Mouse (Mus musculus) urinary bladder, postnatal 25 days (tissue): ENCODE results near the gene Sipa1l3.

Experiments
- DNase-seq: peaks from one replicate; pipeline ENCODE4 v3.0.0; 2022; ENCODE audit warnings: low spot score

Sipa1l3 gene

DNA sequence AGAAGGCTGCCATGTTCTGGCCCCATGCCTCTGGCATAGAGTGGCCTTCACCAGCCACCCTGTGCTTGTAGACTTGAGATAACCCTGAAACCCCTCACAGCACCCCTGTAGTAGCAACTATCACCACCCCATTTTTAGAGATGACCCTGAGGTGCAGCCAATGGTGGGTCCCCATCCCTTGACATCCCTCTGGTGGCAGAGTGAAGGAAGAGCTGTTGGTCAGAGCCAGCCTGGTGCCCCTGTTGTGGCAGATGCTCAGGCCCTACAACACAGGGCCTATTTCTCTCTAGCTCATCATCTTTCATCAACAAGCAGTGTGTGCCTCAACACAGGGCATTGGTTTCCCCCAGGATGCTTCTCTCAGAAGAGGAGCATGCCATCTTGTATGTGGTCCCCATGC, 183.2 kb downstream of the Sipa1l3 start:
- no peak for DNase-seq

DNA sequence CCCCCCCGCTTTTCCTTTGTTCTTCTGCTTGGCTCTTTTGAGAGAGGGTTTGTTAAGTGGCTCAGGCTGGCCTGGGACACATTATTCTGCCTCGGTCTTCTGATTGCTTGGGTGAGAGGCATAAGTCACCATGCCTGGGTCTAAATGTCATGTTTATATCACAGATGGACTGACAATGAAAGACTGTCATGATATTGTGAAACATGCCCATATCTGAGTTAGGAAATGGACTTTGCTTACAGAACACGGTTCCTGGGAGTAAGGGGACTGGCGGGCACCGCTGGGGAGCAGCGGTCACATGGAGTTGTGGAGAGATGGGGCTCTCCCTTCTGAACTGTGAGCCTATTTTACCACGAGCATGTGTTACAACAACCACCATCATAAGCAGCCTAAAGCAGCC, 184.3 kb downstream of the Sipa1l3 start:
- no peak for DNase-seq

DNA sequence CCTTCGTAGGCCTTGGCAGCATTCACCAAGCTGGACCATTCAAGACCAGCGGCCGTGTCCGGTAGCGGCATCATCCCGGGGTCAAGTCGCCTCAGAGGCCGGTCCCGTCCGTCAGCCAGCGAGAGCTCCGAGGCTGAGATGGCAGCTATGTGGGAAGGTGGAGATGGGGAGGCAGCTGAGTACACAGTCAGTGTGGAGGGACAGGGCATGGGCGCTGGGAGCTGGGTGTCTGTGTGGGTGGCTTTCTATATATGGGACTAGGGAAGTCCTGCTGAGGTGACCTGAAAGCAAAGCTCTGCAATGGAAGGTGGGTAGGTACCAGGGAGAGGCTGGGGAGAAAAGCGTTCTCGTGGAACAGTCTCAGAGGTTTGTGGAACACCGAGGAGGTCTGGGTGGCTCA, 189.5 kb downstream of the Sipa1l3 start:
- DNase-seq: no peak

DNA sequence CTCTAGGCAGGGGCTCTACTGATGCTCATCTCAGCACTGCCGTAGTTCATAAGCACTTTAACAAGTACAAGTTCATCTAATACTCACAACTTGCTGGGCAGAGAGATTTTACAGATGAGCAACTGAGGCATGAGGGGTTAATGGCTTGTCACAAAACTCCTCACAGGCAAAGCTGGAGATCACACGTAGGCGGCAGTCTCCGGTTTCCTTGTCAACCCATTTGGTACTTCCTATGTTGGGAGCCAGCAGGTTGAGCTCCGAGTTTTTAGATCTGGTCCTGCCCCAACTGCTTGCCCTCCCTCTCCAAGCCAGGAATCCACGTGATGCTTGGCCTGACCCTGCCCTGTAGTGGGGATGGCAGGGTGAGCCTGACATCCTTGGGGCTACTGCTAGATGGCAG, 191.4 kb downstream of the Sipa1l3 start:
- no peak for DNase-seq

DNA sequence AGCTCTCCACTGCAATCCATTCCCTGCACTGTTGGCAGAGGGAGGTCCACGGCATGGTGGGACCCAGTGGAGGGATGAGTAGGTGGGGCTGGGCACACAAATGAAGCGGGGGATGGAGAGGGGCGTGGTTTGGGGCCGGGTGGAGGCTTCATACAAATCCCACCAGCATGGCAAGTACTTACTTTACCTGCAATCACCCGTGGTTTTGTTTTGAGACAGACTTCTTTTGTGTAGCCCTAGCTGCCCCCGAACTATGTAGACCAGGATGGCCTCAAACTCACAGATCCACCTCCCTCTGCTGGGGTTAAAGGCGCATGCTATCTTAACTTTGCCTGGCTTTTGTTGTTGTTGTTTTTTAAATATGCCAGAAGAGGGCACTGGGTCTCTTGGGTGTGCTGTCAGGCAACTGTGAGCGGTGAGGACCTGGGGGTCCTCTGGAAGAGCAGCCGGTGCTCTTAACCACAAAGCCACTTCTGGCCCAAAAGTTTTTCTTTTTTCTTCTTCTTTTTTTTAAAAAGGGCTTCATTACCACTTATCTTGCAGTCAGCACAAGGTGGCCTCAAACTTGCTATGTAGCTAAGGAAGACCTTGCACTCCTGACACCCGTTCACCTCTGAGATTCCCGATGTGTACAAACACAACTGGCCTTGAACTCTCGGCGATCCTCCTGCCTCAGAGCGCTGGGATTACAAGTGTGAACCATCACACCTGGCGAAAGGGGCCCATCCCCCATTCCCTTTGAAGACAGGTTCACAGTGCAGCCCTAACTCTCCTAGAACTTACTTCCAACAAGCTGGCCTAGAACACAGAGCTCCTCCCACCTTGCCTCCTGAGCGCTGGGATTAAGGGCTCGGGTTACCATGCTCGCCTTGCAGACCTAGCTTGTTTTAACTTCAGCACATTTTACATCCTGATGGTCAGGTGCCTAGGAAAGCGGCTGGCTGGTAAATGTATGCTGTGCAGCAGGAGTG, 198.8 kb downstream of the Sipa1l3 start:
- no peak for DNase-seq

DNA sequence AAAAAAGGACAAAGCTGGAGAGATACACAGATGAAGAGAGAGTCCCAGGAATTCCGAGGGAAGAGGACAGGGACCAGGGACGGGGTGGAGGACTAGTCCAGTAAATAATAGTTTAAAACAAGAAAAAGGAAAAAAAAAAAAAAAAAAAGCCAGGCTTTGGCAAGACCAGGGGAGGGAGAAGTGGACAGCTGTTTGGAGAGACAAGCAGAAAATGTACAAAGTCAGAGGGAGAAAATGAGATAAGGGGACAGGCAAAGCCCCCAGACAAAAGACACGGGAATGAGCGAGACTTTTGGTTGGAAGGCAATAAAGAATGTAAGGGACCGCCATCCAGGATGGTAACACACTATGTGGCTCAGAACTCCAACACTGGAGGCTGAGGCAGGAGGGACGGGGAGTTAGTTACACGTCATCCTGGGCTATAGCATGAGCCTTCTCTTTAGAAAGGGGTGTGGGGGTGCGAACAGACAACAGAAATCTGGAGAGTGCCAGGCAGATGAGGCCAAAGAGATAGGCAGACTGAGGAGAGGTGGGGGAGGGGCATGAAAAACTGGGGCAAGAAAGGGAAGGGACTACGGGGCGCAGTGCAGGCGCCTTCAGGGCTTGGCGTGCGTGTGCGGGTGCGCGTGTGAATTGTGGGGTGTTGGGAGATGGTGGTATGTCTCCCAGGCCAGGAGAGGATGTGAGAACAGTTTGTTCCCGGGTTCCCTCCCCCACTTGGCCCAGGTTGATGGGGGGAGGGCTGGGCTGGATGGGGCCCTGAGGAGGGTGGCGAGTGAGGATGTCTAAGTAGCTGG, 200.1 kb downstream of the Sipa1l3 start:
- DNase-seq: no peak

DNA sequence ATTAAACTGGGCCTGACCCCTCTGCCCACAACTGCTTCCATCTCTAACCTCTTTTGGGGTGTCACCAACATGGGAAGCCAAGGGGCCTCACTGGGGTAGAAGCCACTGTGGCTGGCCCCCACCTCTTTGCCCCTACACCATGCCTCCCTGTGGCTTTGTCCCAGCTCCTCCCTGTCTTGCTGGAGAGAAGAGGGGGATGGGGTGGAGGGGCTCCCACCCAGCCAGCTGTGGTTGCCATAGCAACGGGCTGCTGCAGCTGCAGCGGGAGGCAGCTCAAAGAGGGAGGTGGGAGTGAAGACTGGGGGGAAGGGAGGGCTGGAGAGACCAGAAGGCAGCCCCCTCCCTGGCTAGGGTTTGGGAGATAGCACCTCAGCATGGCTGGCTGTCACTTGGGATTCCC, 200.9 kb downstream of the Sipa1l3 start:
- no peak for DNase-seq

DNA sequence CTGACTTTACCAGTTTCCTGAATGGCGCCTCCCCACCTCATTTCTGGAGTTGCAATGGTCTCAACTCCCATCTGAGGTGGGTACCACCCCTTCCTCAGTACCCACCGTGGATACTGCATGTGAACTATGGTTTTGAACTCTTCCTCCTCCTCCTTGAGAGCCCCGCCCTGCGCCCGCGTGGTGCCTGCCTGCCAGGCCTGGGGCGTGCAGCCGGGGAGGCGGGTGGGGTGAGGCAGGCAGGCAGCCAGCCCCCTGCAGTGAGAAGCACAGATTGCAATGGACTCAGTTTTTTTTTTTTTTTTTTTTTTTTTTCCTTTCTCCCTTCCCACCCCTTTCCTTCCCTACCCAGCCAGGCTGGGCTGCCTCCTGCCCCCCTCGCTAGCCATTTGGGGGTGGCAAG, 201.5 kb downstream of the Sipa1l3 start:
- no peak for DNase-seq

DNA sequence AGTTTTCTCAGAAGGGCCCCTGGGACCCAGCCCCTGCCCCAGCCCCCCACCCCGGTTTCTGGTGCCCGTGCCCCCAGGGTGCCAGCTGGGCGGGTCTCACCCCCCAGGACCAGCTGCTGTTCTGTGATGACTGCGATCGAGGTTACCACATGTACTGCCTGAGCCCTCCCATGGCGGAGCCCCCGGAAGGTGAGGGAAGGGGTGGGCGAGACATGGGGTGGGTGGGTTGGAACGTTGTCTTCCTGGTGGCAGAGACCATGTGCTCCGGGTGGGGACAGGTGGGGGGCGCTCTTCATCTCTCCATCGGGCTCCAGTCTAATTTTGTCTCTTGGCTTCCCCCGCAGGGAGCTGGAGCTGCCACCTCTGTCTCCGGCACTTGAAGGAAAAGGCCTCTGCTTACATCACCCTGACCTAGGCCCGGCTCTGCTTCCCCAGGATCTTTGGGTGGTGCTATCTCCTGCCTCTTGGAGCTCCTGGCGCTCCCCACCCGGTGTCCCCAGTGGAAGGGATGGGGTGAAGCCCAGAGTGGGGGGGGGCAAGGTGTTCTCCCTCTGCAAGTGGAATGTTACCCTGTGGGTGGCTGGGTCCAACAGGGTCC, 202.2 kb downstream of the Sipa1l3 start:
- DNase-seq: no peak

DNA sequence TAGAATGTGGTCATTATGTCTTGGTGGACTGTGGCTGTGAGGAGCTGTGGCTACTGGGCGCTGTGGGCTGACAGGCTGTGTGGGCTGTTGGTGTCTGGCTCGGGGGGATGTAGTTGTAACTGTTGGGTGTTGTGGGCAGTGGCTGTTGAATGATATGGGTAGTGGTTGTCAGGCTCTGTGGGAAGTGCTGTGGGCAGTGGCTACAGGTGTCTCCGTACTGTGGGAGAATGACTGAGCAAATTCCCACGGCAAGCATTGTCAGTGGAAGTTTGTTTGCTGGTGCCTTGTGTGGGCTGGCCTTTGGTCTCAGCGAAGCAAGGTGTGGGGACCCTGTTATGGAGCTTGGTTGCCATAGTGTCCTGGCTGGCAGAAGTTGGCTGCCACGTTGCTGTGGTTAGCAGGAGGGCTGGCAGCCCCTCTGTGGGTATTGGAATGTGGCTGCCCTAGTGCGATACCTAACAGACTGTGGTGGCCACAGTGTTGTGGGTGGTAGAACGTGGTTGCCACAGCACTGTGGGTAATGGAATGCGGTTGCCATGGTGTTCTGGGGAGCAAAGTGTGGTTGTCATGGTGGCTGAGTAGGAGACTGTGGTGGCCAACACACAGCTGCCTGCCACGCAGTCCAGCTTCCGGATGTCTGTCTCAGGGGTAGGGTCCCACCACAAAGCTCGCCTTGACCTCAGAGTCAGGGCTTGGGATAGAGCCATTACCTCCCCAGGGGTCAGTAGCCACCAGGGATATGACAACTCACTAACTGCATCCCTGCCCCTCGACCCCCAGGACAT, 203.4 kb downstream of the Sipa1l3 start:
- DNase-seq: no peak

DNA sequence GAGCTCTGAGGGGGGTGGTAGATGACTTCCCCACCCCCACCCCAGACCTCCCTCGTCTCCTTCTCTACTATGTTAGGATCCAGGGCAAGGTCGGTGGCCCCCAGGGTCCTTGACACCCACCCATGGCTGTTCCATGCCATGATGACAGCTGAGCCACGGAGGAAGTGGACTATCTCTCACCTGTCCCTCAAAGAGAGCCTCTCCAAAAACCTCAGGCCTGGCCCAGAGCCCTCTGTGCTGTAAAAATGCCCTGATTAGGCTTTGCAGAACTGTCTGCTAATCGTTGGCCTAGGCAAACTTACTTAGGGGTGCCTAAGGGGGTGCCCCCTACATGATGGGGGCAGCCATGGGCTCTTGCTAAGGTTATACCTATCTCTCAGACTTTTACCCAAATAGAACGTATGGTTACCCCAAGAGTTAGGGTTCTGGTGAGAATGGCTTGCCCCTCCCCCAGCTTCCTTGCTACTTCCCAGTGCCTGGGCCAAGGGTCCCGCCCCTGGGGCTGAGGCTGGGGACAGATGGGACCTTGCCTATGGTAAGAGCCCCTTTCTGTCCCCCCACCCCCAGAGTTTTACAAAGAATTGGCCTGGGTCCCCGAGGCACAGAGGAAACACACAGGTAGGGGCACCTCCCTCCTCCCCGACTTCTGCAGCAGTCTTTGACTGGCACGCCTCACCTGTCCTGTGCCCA, 204.7 kb downstream of the Sipa1l3 start:
- DNase-seq: no peak

DNA sequence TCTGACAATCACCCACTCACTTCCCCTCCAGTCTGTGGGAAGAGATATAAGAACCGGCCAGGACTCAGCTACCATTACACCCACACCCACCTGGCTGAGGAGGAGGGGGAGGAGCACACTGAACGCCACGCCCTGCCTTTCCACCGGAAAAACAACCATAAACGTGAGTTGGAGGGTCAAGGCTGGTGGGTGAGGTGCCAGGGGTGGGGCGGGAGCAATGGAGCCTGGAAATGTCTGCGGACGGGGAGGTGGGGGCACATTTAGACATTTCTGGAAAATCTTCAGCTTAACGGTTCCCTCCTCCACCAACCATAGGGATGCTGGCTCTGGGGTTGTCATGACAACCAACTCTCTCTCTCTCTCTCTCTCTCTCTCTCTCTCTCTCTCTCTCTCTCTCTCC, 205.4 kb downstream of the Sipa1l3 start:
- no peak for DNase-seq

DNA sequence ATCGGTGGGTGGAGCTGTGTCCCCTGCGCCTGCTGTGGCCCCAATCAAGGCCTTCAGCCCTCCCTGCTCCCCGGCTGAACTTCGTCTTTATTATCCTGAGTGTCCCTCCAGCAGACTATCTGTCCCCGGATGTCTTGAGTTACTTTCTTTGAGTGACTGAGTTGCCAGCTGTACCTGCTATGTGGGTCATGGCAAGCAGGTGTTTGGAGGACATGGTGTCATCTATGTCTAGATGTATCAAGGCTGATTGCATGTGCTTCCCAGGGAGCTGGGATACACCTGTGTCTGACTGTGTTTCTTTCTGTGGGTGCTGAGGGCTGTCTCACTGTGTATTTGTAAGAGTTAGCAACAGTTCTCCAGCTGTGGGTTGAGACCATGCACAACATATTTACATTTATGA, 208.7 kb downstream of the Sipa1l3 start:
- no peak for DNase-seq

DNA sequence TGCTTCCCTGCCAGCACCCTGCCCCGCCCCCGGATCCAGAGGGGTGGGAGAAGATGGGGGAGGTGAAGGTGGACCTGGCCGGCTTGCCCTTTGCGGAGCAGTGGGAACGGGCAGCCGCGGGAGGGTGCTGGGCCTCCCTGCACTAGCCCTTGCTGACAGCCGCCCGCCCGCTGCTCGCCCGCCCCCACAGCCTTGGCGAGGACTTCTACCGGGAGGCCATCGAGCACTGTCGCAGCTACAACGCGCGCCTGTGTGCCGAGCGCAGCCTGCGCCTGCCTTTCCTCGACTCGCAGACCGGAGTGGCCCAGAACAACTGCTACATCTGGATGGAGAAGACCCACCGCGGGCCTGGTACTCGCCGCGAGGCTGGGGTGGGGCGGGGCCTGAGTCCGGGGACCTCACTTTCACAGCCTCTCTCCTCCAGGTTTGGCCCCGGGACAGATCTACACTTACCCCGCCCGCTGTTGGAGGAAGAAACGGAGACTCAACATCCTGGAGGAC, 209.2 kb downstream of the Sipa1l3 start:
- DNase-seq: no peak

DNA sequence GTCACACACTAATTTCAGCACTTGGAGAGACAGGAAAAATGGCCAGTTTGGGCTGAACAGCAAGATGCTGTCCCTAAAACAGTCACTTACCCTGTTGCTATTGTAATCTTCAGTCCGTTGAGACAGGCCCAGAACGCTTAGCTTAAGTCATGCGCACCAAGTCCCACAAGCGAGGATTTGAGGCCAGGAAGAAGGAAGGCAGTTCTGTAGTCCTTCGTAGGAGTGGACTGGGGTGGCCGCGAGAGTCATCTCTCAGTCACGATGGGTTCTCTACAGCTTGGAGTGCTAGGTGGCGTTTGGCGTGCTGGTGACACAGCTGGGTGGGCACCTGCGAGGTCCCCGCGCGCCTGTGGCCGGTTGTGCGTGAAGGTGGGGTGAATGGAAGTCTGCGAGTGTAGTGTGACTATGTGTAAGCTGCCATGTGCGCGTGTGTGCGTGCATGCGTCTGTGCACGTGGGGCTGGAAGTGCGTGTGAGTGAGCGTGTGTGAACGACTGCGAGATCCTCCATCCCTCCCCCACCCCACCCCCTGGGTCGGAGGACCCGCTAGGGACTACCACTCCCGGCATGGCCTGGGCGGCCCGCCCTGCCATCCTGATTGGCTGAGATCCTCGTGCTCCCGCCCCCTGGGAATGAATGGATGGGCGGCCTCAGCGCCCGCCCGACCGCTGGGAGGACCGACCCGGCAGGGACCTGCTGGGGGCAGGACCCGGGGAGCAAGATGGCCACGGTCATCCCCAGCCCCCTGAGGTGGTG, 210.9 kb downstream of the Sipa1l3 start:
- peak; percentile 88 for DNase-seq

DNA sequence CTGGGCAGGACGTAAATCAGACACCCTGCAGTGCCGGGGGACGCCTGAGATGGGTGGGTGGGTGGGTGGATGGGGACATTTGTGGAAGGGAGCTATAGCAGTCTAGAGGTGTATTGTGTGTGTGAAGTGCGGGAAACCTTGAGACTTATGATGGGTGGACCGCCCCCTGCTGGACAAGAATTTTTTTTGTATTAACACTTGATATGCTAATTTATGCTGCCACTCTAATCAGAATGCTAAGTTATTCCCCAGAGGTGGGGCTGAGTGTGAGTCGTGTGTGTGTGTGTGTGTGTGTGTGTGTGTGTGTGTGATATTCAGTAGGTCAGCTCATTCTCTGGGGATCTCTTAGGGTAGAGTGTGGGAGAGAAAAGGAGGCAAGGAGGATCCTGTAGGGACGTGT, 211.8 kb downstream of the Sipa1l3 start:
- no peak for DNase-seq

DNA sequence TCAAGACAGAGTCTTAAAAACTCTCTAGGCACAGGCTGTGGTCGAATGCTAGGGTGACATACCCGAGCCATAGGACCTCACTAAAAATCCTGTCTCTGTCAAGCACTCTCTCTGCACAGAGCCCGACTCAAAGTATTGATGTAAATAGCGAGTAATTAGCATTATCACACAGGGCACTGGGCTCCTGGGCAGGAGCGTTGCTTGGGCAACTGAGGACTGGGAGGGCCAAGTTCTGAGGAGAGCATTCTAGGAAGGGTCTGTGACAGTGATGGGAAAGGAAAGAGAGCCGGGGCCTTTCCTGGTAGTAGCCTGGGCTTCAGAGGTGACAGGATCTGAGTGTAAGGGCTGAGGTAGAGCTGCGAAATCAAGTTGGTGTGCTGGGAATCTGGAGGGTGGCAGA, 212.3 kb downstream of the Sipa1l3 start:
- no peak for DNase-seq

DNA sequence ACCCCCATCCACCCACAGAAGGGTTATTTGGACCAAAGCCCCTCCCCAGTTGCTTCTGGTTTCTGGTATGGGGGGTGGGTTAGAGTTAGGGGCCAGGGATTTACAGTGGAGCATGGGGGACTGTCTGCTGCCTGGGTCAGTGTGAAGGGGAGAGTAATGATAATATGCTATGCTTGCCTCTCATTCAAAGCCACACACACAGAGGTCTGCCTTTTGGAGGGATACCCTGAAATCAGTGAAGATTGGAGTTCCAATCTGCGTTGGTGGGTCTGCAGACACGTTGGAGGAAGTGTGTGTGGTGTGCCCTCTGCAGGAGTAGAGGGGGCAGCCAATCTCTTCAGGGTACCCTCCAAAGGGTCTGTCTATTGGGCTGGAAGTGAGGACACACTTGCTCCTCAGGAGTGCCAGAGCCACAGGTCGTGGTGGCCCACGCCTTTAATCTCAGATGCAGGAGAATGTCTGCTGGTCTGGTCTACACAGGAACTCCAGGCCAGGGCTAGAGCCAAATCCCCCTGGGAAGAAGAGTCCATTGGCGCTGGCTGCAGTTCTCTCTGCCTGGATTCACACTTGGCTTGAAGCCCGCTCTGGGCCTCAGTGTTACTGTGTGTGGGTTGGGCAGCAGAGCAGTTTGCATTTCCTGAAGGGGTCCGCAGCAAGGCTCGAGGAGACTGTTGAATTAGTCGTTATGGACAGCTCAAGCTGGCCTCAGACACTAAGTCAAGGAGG, 213.0 kb downstream of the Sipa1l3 start:
- no peak for DNase-seq

DNA sequence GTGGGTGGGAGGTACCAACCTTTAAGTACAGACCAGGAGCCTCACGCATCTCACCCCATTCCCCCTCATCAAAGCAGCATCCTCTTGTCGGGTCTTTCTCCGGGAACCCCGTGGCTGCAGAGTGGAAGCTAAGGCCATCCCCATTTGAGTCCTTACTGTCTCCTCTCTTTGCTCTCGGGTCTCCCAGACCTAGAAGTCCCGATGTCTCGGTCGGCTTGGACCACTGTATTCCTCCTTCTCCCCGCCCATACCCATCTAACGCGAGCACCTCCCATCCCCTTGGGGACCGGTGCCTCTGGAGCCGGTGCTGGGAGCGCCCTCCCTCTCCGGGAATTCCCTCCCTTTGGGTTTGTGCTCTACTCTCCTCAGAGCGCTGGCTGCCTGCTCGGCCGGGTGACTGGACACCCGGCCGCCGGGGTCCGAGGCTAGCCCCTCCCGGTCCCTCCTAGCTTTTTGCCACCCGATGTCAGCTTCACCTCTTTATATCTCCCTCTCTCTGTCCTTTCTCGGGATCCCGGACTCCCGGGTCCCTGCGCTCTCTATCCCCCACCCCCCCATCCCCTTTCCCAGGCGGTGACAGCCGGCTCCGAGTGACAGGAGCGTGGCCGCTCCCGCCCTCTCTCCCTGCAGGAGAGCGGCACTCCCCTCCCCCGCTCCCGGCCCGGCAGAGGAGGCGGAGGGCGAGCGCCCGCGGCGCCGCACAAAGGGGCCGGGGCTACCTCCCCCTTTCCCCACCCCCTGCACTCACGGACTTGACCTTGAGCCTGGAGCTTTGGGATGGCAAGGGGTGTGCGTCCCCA, 213.8 kb downstream of the Sipa1l3 start:
- no peak for DNase-seq
